8 mouse cellular contexts compared by ENCODE assay signal in the genomic region with DNA sequence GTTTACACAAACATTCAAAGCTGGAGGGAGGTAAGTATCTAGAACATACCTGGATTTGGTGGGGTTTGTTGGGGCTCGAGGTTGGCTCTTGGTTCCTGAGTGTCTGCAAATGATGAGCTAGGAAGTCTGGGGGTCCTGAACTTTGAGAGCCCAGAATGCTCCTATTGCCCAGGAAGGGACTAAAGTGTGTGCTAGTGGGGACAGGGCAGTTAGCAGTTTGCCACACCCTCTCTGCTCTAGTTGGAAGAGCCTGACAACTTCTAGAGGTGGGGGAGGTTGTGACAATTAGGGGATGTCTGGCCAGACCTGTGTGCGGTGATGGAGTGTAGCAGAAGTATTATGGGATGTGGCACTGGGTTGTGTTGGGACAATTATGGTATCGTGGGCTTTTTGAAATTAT. TPM values are rescaled to one million over a fixed set of nuclear protein-coding genes. Genes with fewer than 3 reads are reported as not detected.
DNase-seq lines count a peak whose midpoint lies in the region; ATAC-seq and TF ChIP-seq lines count a peak whose summit lies in the region.

No protein-coding gene starts in this region.

- H3K27me3 ChIP-seq in kidney, adult 2 months (replicated peaks; ENCODE audit: control insufficient read depth, insufficient read depth, low read length) = no peaks in the 10 kb centered on the region
- H3K27me3 ChIP-seq in embryonic facial prominence, embryonic 12.5 days = no peaks in the 10 kb centered on the region
- H3K27me3 ChIP-seq in hindbrain, embryonic 16.5 days (replicated peaks; ENCODE audit: control insufficient read depth, insufficient read depth, low read length) = no peaks in the 10 kb centered on the region
- no peaks in the 10 kb centered on the region for H3K27me3 ChIP-seq in midbrain, embryonic 15.5 days (replicated peaks)

- no peak for TF ChIP-seq POLR2A in kidney, adult 2 months (IDR thresholded peaks at IDR 0.05; ENCODE audit: low read depth, low read length)

- H3K4me3 ChIP-seq in kidney, adult 2 months (ENCODE audit: insufficient read depth, low read depth, low read length) = no peak overlapping the region
- H3K4me3 ChIP-seq in embryonic facial prominence, embryonic 12.5 days = no peak overlapping the region
- H3K4me3 ChIP-seq in hindbrain, embryonic 16.5 days (ENCODE audit: low read length) = no peak overlapping the region
- no peak overlapping the region for H3K4me3 ChIP-seq in midbrain, embryonic 15.5 days

- H3K27ac ChIP-seq in kidney, adult 2 months (ENCODE audit: insufficient read depth, low read depth, low read length) = peak overlapping the region; percentile 8; the same call in 1 of the 2 replicates
- H3K27ac ChIP-seq in embryonic facial prominence, embryonic 12.5 days = peak overlapping the region; percentile 30; the same call in 1 of the 2 replicates
- peak overlapping the region; percentile 95; the same call in 1 of the 2 replicates for H3K27ac ChIP-seq in hindbrain, embryonic 16.5 days (ENCODE audit: low read depth, low read length)
- H3K27ac ChIP-seq in midbrain, embryonic 15.5 days = peak overlapping the region; percentile 94

- H3K9me3 ChIP-seq in embryonic facial prominence, embryonic 12.5 days = no peaks in the 10 kb centered on the region
- no peaks in the 10 kb centered on the region for H3K9me3 ChIP-seq in hindbrain, embryonic 16.5 days (ENCODE audit: control insufficient read depth, low read length)
- H3K9me3 ChIP-seq in midbrain, embryonic 15.5 days = no peaks in the 10 kb centered on the region

- ATAC-seq in embryonic facial prominence, embryonic 12.5 days (ENCODE audit: insufficient number of reproducible peaks, insufficient read depth, low FRiP score, low TSS enrichment) = no peak
- no peak for ATAC-seq in hindbrain, embryonic 16.5 days
- peak; percentile 6; the same call in 1 of the 2 replicates for ATAC-seq in midbrain, embryonic 15.5 days (replicated peaks)

- 17% methylated on average over 3 of the region's 3 CpGs for WGBS in kidney, adult 2 months
- 72% methylated on average over 3 of the region's 3 CpGs for WGBS in embryonic facial prominence, embryonic 12.5 days
- WGBS in hindbrain, embryonic 16.5 days = 65% methylated on average over 3 of the region's 3 CpGs
- 64% methylated on average over 3 of the region's 3 CpGs for WGBS in midbrain, embryonic 15.5 days

- no peak overlapping the region for H3K9ac ChIP-seq in embryonic facial prominence, embryonic 12.5 days
- H3K9ac ChIP-seq in hindbrain, embryonic 16.5 days (ENCODE audit: low read depth, low read length) = no peak overlapping the region
- no peak overlapping the region for H3K9ac ChIP-seq in midbrain, embryonic 15.5 days

- H3K4me1 ChIP-seq in kidney, adult 2 months (ENCODE audit: control insufficient read depth, insufficient read depth, low read length) = peaks cover 26% of the 10 kb centered on the region
- peaks cover 39% of the 10 kb centered on the region for H3K4me1 ChIP-seq in embryonic facial prominence, embryonic 12.5 days
- H3K4me1 ChIP-seq in hindbrain, embryonic 16.5 days (ENCODE audit: control insufficient read depth, insufficient read depth, low read depth, low read length) = peaks cover 40% of the 10 kb centered on the region
- peaks cover 47% of the 10 kb centered on the region for H3K4me1 ChIP-seq in midbrain, embryonic 15.5 days

- no peaks in the 10 kb centered on the region for H3K36me3 ChIP-seq in kidney, adult 2 months (ENCODE audit: control insufficient read depth, insufficient read depth, low read length)
- peaks cover 18% of the 10 kb centered on the region for H3K36me3 ChIP-seq in embryonic facial prominence, embryonic 12.5 days
- no peaks in the 10 kb centered on the region for H3K36me3 ChIP-seq in hindbrain, embryonic 16.5 days (ENCODE audit: control insufficient read depth, insufficient read depth, low read length)
- no peaks in the 10 kb centered on the region for H3K36me3 ChIP-seq in midbrain, embryonic 15.5 days (replicated peaks)

- no peak for DNase-seq in kidney, adult 2 months
- DNase-seq in kidney, adult 18-20 months = no peak
- no peak for DNase-seq in right cerebral cortex, postnatal 4 days
- DNase-seq in right cerebral cortex, postnatal 14 days = no peak
- no peak for DNase-seq in c-Kit-positive CD71-positive TER-119-positive erythroid progenitor cells, embryonic 14.5 days (ENCODE audit: low spot score)

- no peak overlapping the region for H3K4me2 ChIP-seq in embryonic facial prominence, embryonic 12.5 days (replicated peaks)
- H3K4me2 ChIP-seq in hindbrain, embryonic 16.5 days (ENCODE audit: low read length) = no peak overlapping the region
- H3K4me2 ChIP-seq in midbrain, embryonic 15.5 days = no peak overlapping the region

- TF ChIP-seq CTCF in kidney, adult 2 months (conservative IDR thresholded peaks at IDR 0.05; ENCODE audit: insufficient read depth, insufficient read length, low read depth, low read length) = no peak

RNA-seq across cellular contexts. Expression of a gene that starts 0.9 kb away (rescaled TPM):
- 43.6 and 57.7 TPM in 2 replicates for polyA plus RNA-seq in kidney, adult 2 months (2012; rRNA removed)
- polyA plus RNA-seq in embryonic facial prominence, embryonic 12.5 days (2016; fragmentation: Nextera tagmentation; extraction: Ambion mirVana) = 90.0 and 104 TPM in 2 replicates
- 66.6 and 68.4 TPM in 2 replicates for polyA plus RNA-seq in hindbrain, embryonic 16.5 days (2015; fragmentation: Nextera tagmentation; extraction: Ambion mirVana)
- polyA plus RNA-seq in midbrain, embryonic 15.5 days (2015; fragmentation: Nextera tagmentation; extraction: Ambion mirVana) = 105 and 125 TPM in 2 replicates

RNA-seq across cellular contexts. Expression of a gene that starts 27.1 kb away (rescaled TPM):
- polyA plus RNA-seq in kidney, adult 2 months (2012; rRNA removed) = 2.9 and 3.5 TPM in 2 replicates
- polyA plus RNA-seq in embryonic facial prominence, embryonic 12.5 days (2016; fragmentation: Nextera tagmentation; extraction: Ambion mirVana) = 0.53 and 0.61 TPM in 2 replicates
- polyA plus RNA-seq in hindbrain, embryonic 16.5 days (2015; fragmentation: Nextera tagmentation; extraction: Ambion mirVana) = 0.36 and 0.85 TPM in 2 replicates
- polyA plus RNA-seq in midbrain, embryonic 15.5 days (2015; fragmentation: Nextera tagmentation; extraction: Ambion mirVana) = 0.56 and 0.60 TPM in 2 replicates

RNA-seq across cellular contexts. Expression of a gene that starts 36.9 kb away (rescaled TPM):
- polyA plus RNA-seq in kidney, adult 2 months (2012; rRNA removed) = 15.5 and 16.5 TPM in 2 replicates
- 68.0 and 70.1 TPM in 2 replicates for polyA plus RNA-seq in embryonic facial prominence, embryonic 12.5 days (2016; fragmentation: Nextera tagmentation; extraction: Ambion mirVana)
- polyA plus RNA-seq in hindbrain, embryonic 16.5 days (2015; fragmentation: Nextera tagmentation; extraction: Ambion mirVana) = 48.6 and 50.7 TPM in 2 replicates
- 48.4 and 49.1 TPM in 2 replicates for polyA plus RNA-seq in midbrain, embryonic 15.5 days (2015; fragmentation: Nextera tagmentation; extraction: Ambion mirVana)

RNA-seq across cellular contexts. Expression of a gene that starts 45.4 kb away (rescaled TPM):
- polyA plus RNA-seq in kidney, adult 2 months (2012; rRNA removed) = 14.3 and 18.9 TPM in 2 replicates
- polyA plus RNA-seq in embryonic facial prominence, embryonic 12.5 days (2016; fragmentation: Nextera tagmentation; extraction: Ambion mirVana) = 17.6 and 21.0 TPM in 2 replicates
- 18.2 and 20.9 TPM in 2 replicates for polyA plus RNA-seq in hindbrain, embryonic 16.5 days (2015; fragmentation: Nextera tagmentation; extraction: Ambion mirVana)
- polyA plus RNA-seq in midbrain, embryonic 15.5 days (2015; fragmentation: Nextera tagmentation; extraction: Ambion mirVana) = 18.4 and 19.6 TPM in 2 replicates

RNA-seq across cellular contexts. Expression of a gene that starts 50.2 kb away (rescaled TPM):
- polyA plus RNA-seq in kidney, adult 2 months (2012; rRNA removed) = 35.0 and 36.4 TPM in 2 replicates
- 19.1 and 24.0 TPM in 2 replicates for polyA plus RNA-seq in embryonic facial prominence, embryonic 12.5 days (2016; fragmentation: Nextera tagmentation; extraction: Ambion mirVana)
- 20.3 and 21.9 TPM in 2 replicates for polyA plus RNA-seq in hindbrain, embryonic 16.5 days (2015; fragmentation: Nextera tagmentation; extraction: Ambion mirVana)
- polyA plus RNA-seq in midbrain, embryonic 15.5 days (2015; fragmentation: Nextera tagmentation; extraction: Ambion mirVana) = 22.0 and 23.3 TPM in 2 replicates

Comparison
In these comparisons a context has a peak if more than half of its experiments do, and no peak if none do; other contexts are left out.
1. H3K27ac ChIP-seq: peak in every context shown above with its lines; median percentile 95 in hindbrain, embryonic 16.5 days; 94 in midbrain, embryonic 15.5 days; 30 in embryonic facial prominence, embryonic 12.5 days; 8 in kidney, adult 2 months.